Mouse (Mus musculus) liver, adult 2 months (tissue): ENCODE measurements at regions not wholly inside any gene's neighbourhood (a gene's known extent, or its start where the extent isn't known, plus 50 kb on each side); places are given as distances from the start of the nearest gene placed in this dataset.

Experiments
- DNase-seq: peaks from one replicate; pipeline ENCODE4 v3.0.0-alpha.2; 2011; ENCODE audit warnings: low read depth, low spot score; ENCODE audit errors: extremely low read depth
- H3K27ac ChIP-seq: fragments of 200-500 bp; replicated peaks from 2 replicates; pipeline ENCODE4 v1.5.1; 2012; ENCODE audit warnings: low read depth, mild to moderate bottlenecking, control low read depth, inconsistent platforms, low read length; ENCODE audit not compliant: insufficient read depth
- H3K27me3 ChIP-seq: fragments of 200-500 bp; 2 replicates; pipeline ENCODE4 v1.6.1; 2012; ENCODE audit warnings: mild to moderate bottlenecking, moderate library complexity, low read length, inconsistent platforms; ENCODE audit not compliant: control insufficient read depth, insufficient read depth
- H3K36me3 ChIP-seq: fragments of 200-500 bp; 2 replicates; pipeline ENCODE4 v1.6.1; 2012; ENCODE audit warnings: low read length, inconsistent platforms; ENCODE audit not compliant: control insufficient read depth, insufficient read depth
- H3K4me1 ChIP-seq: fragments of 200-500 bp; 2 replicates; pipeline ENCODE4 v1.6.1; 2011; ENCODE audit warnings: low read length; ENCODE audit not compliant: control insufficient read depth, insufficient read depth
- H3K4me3 ChIP-seq: fragments of 200-500 bp; 2 replicates; pipeline ENCODE4 v1.5.1; 2011; ENCODE audit warnings: low read depth, mild to moderate bottlenecking, control low read depth, low read length, moderate library complexity; ENCODE audit not compliant: insufficient read depth
- H3K79me2 ChIP-seq: fragments of 200-500 bp; 2 replicates; pipeline ENCODE4 v1.6.1; 2012; ENCODE audit warnings: inconsistent platforms, mild to moderate bottlenecking, low read length, moderate library complexity; ENCODE audit not compliant: control insufficient read depth, insufficient read depth
- H3K9ac ChIP-seq: fragments of 200-500 bp; 2 replicates; pipeline ENCODE4 v1.6.1; 2012; ENCODE audit warnings: low read depth, mild to moderate bottlenecking, control low read depth, inconsistent platforms, low read length
- CTCF ChIP-seq: fragments of 200-500 bp; IDR thresholded peaks from 2 replicates; pipeline ENCODE4 v1.5.1; 2011; ENCODE audit warnings: low read depth, low read length, control low read depth
- POLR2A ChIP-seq: fragments of 200-500 bp; IDR thresholded peaks from 2 replicates; pipeline ENCODE4 v1.6.1; 2011; ENCODE audit warnings: low read length, control low read depth; ENCODE audit not compliant: insufficient read depth; ENCODE audit errors: extremely low read depth
- WGBS: fragments of 180-500 bp; shearing (Covaris S2); methylation state at CpG from one replicate; pipeline ENCODE4 v1.1.7; 2018; 5-methylcytosine and 5-hydroxymethylcytosine counted together

DNA sequence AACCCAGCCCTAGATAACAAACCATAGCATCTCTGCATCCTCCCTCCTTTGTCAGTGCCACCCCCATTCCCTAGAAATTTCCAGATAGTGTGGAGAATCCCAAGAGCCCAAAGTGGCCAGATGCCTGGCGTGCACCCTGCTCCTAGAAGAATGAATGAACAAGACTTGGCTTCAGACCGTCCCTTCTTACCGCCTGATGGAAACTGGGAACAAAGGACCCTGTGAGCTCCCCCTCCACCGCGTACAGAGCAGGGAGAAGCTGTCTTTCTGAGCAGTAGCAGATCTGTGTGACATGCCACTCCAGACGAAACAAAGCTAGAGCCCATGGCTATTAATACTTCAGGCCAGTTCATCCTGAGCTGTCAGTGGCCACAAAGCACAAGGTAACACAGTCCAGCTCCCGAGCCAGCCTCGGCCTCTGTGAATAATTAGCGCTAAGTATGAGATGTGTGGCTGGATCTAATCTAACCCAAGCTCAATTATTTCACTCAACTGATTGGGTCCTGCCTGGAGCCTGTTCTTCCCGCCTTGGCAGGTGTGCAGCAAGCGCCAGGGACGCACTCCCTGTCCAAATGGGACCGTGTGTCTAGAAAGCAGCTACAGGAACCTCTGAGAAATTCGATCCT is 111.6 kb downstream of the Cxcl12 start:
- Histone ChIP-seq H3K27me3 (no peaks in the 10 kb centered on the region), H3K4me1 (peaks cover 14% of the 10 kb centered on the region), H3K9ac (no peak overlapping the region), H3K27ac (no peak overlapping the region), H3K4me3 (no peak overlapping the region), H3K36me3 (no peaks in the 10 kb centered on the region), H3K79me2 (no peaks in the 10 kb centered on the region; the same call in 1 of the 2 replicates)
- no peak for DNase-seq
- WGBS: 93% methylated on average over 14 of the region's 14 CpGs
- no peak for TF ChIP-seq CTCF
- no peak for TF ChIP-seq POLR2A

DNA sequence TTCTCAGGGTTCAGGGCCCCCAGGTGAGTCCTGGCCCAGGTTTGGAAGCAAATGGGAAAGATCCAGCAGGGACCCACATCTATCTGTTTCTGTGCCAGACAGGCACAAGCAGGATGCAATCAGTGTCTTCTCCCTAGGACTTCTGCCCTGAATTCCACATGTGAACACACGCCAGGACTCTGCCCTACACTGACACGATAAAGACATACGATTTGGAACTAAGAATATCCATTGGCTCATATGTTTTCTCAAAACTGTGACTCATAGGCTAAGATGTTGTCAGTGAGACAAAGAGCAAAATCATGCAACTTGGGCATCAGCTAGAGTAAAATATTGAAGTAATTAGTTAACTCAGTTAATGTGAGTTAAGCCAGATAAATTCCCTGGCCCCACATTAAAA is 112.6 kb downstream of the Cxcl12 start:
- H3K27me3 ChIP-seq: no peaks in the 10 kb centered on the region
- no peak overlapping the region for H3K9ac ChIP-seq
- no peak for DNase-seq
- 80% methylated on average over 3 of the region's 3 CpGs for WGBS
- H3K4me1 ChIP-seq: peaks cover 11% of the 10 kb centered on the region
- H3K4me3 ChIP-seq: no peak overlapping the region
- H3K79me2 ChIP-seq: no peaks in the 10 kb centered on the region; the same call in 1 of the 2 replicates
- no peaks in the 10 kb centered on the region; the same call in 1 of the 2 replicates for H3K36me3 ChIP-seq
- H3K27ac ChIP-seq: no peak overlapping the region
- TF ChIP-seq POLR2A (no peak), CTCF (no peak)

GRCm38 (mm10) chr6:117283616-117284015 is 115.3 kb downstream of the Cxcl12 start:
- TF ChIP-seq CTCF (no peak), POLR2A (no peak)
- Histone ChIP-seq H3K79me2 (no peaks in the 10 kb centered on the region; the same call in 1 of the 2 replicates), H3K27ac (no peak overlapping the region), H3K9ac (no peak overlapping the region), H3K4me3 (no peak overlapping the region), H3K27me3 (no peaks in the 10 kb centered on the region), H3K4me1 (no peaks in the 10 kb centered on the region), H3K36me3 (no peaks in the 10 kb centered on the region; the same call in 1 of the 2 replicates)
- DNase-seq: no peak
- WGBS: 93% methylated on average over 3 of the region's 3 CpGs

DNA sequence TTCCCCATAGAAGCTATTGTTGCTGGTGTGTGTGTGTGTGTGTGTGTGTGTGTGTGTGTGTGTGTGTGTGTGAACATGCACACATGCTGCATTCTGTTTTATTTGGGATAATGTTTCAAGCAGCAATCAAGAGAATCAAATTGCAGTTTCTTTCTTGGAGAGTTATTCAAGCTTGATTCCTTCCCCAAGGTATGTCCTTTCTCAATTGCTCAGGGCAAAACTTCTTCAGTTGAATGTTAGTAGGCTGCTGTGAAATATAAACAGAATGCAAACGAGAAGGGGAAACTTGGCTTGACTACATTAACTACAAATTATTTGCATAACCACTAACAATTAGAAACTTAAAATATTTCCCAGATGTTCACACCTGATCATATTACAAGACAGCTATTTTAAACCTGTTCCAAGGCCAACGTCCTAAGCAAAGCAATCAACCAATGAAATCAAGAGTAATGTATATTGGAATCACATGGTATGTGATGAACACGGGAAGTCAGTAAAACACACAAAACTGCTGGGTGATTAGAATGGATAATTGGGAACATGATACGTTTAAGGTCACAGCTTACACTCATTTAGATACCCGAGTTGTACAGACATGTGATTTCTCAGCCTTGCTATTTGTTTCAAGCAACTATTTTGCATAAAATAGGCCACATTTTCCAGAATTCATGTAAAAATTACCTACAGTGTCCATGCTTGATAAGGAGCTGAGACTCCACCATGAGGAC is 116.2 kb downstream of the Cxcl12 start:
- DNase-seq: no peak
- Histone ChIP-seq H3K4me3 (no peak overlapping the region), H3K27ac (no peak overlapping the region), H3K79me2 (no peaks in the 10 kb centered on the region; the same call in 1 of the 2 replicates), H3K9ac (no peak overlapping the region), H3K4me1 (no peaks in the 10 kb centered on the region), H3K36me3 (no peaks in the 10 kb centered on the region; the same call in 1 of the 2 replicates), H3K27me3 (no peaks in the 10 kb centered on the region)
- TF ChIP-seq CTCF: no peak
- TF ChIP-seq POLR2A: no peak
- WGBS: 86% methylated on average over 5 of the region's 5 CpGs

- WGBS: 90% methylated on average over 5 of the region's 5 CpGs
Measured at GRCm38 (mm10) chr6:117287396-117287795, 119.1 kb downstream of the Cxcl12 start.

More at GRCm38 (mm10) chr6:117287396-117287795, 119.1 kb downstream of the Cxcl12 start:
- no peaks in the 10 kb centered on the region; the same call in 1 of the 2 replicates for H3K79me2 ChIP-seq
- no peak overlapping the region for H3K9ac ChIP-seq
- H3K4me3 ChIP-seq: no peak overlapping the region
- no peak overlapping the region for H3K27ac ChIP-seq
- TF ChIP-seq CTCF: no peak
- no peak for TF ChIP-seq POLR2A
- no peak for DNase-seq
- no peaks in the 10 kb centered on the region; the same call in 1 of the 2 replicates for H3K36me3 ChIP-seq
- H3K4me1 ChIP-seq: peaks cover 4% of the 10 kb centered on the region; the same call in 1 of the 2 replicates
- no peaks in the 10 kb centered on the region for H3K27me3 ChIP-seq
